Mouse (Mus musculus) kidney, postnatal 25 days (tissue): ENCODE results near the gene Otop2.

Experiments
- DNase-seq, 2 experiments: peaks; one replicate each; pipeline ENCODE4 v3.0.0; 2021; ENCODE audit warnings: mixed read lengths in 2 of 2

Gene Otop2

GRCm38 (mm10) chr11:115276780-115277603 is 30.0 kb upstream of the Otop2 start, which contains the start of gene Fdxr:
TSS of gene Fdxr (minus strand) at chr11:115277050.
- peak; percentile 99 for DNase-seq

DNA sequence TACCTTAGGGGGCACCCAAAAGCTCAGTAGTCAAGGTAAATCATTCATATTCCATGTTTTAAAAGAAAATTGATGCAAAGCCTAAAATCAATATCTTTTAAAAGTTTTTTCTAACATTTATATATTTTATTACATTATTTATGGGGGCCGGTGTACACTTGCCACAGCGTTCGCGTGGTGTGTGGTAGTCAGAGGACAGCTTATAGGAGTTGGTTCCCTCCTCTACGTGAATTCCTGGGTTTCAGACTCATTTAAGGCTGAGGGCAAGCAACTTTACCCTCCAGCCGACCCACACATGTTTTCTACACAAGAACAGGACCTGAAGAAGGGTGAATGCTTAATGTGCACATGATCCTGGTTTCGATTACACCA is 29.4 kb upstream of the Otop2 start:
- no peak for DNase-seq

DNA sequence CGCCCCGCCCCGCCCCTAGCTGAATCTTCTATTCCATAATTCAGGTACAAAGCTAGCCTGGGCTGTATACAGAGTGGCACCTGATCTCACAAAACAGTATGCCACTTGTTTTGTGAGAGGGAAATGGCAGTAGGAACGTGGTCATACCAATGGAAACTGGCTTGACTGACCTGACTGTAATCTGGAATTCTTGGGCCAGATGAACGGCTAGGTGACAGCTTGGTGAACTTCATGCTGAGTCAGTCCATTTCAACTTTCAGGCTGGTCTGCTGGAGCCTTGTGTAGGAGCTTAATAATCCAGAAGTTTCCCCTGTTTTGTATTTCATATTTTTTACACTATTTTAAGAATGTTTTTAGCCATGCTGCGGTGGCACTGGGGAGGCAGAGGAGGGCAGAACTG is 28.8 kb upstream of the Otop2 start:
- DNase-seq = no peak

DNA sequence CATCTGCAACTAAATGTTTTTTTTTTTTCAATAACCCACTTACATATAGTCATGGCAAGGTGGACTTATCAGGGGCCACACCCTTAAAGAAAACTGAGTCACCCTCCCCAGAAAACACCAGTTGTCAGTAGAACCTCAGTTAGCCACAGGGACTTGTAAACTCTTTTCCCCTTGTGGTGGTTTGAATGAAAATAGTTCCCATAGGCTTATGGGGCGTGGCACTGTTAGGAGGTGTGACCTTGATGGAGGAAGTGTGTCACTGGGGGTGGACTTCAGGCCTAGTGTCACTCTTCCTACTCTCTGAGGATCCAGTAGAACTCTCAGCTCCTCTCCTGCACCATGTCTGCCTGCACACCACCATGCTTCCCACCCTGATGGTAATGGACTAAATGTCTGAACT is 27.2 kb upstream of the Otop2 start:
- DNase-seq = no peak

DNA sequence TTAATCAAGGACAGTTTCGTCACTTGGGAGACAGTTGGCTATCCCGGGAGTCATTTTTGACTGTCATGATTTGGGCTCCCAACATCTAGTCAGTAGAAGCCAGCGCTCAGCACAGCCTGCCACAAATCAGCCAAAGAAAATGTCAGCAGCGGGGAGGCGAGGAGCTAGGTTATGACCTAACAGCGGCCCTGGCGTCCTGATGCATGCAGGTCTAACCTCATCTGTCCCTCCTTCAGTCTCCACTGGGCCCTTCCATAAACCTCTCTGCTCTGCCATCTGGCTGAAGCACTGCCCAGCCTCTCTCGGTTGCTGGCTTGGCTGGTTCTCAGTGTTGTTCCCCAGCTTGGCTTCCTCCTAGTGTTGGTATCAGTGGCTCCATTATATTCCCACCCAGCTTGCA is 24.7 kb upstream of the Otop2 start:
- DNase-seq = no peak

DNA sequence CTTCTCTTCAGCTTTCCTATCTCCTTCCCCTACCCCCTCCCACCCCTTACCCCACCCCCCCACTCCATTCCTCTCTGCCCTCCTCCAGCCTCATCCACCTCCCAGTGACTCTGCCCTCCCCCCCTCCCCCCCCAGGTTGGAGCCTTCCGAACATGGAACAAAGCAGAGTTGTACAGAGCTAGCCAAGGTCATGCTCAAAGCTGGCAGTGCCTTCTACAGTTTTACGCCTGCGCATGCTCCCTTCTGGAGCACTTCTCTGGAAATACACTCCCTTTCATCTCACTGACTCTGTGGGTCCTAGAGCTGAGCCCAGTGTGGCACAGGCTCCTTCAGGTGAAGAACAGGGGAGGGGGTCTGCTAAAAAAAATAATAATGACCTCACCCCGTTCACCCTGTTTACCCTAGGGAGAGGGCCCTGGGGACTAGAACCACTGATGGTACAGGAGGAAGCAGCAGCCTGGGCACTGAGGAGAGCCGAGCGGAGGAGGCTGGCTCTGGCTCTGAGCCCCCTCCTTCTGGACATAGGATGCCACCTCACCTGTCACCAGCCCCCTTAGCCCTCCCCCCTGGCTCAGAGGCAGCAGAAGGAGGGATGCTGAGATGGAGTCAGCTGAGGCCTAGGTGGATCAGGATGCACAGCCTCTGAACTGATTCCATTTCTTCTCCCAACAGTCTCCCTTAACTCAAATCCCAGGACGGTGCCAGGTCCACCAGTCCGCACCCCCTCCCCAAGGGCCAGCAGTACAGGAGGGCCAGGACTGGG is 24.1 kb upstream of the Otop2 start:
- no peak for DNase-seq

DNA sequence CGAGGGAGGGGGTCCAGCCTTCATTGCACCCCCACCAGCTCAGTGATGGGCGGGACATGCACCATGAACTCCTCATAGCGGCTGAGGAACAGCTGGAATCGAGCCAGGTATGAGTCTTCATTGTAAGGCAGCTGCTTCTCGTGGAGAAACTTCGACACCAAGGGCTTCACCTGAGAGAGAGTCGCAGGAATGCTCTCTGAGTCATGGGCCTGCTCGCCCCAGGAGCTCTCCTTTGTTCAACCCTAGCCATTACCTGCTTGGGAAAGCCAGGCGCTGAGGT is 23.5 kb upstream of the Otop2 start:
- no peak for DNase-seq

- no peak for DNase-seq
Observed at GRCm38 (mm10) chr11:115283891-115284620, 22.9 kb upstream of the Otop2 start.

GRCm38 (mm10) chr11:115285282-115285681 is 21.7 kb upstream of the Otop2 start:
- no peak for DNase-seq

- DNase-seq = no peak
Observed at GRCm38 (mm10) chr11:115286201-115286993, 20.6 kb upstream of the Otop2 start.

GRCm38 (mm10) chr11:115287386-115287785 is 19.6 kb upstream of the Otop2 start:
- DNase-seq = no peak

GRCm38 (mm10) chr11:115288305-115288704 is 18.7 kb upstream of the Otop2 start:
- DNase-seq = no peak

DNA sequence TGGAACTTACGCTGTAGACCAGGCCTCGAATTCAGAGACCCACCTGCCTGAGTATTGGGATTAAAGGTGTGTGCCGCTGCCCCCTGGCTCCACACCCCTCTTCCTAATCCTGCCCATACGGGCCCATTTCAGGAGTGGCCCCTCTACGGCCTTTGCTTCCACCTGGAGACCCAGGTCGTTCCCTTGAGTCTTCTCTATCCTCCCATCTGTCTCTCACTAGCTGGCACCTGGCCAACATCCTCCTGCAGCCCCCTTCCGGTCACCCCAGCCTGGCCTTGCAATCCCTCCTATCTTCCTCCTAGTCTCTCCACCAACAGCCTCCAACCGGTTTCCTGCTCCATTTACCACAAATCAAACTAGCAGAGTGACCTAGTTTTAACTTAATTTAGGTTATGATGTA is 17.1 kb upstream of the Otop2 start:
- DNase-seq = peak; percentile 41 to 49

GRCm38 (mm10) chr11:115290314-115290713 is 16.6 kb upstream of the Otop2 start:
- DNase-seq = no peak

- DNase-seq = peak; percentile 75 to 82
Observed at GRCm38 (mm10) chr11:115290919-115291318, 16.0 kb upstream of the Otop2 start.

- no peak for DNase-seq
Observed at GRCm38 (mm10) chr11:115291503-115291902, 15.5 kb upstream of the Otop2 start.

DNA sequence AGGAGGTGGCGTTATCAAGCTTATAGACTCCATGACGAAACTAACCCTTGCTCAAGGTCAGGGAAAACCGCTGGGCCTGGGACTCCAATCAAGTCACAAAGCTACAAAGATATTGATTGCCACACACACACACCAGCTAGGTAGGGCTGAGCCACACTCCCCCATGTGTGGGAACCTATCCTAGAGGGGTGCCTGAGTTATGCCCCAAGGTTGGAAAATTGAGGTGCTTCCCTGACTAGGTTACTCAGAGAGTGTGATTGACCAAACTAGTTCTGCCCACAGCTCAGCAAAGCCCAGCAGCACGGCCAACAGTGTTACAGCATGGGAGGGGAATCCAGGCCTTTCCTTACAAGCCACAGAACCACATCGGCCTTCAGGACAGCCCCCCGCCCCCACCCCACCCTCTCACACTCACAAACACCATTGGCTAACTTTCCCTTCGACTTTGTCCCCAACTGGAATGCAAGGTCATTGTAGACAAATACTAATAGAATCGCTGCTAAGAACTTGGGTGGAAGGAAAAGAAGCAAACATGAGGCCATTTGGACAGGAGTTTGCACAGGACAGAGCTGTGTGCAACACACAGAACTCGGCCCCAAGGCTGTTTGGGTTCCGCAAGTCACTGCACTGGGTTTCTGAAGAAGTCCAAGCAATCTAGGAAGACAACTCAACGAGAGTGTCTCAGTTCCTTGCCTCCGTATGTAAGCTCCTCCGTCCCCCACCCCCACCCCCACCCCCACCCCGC is 14.2 kb upstream of the Otop2 start:
- peak; percentile 34 to 72 for DNase-seq

DNA sequence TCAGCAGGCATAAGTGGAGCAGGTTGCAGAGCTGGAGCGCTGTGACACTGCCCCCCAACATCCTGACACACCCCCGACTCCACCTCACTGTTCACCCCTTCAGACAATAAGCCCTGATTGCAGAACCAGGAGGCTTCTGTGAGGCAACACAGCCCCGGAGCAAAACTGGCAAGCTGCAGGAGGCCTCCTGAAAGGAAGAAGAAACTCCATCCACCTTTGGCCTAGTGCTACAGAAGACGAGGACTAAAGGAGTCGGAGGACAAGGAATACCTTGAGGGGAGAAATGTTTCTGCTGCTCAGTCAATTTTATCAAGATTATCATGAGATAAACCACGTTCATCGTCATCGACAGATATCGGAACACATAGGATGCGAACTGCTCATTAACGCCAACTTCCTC is 11.0 kb upstream of the Otop2 start:
- no peak for DNase-seq

DNA sequence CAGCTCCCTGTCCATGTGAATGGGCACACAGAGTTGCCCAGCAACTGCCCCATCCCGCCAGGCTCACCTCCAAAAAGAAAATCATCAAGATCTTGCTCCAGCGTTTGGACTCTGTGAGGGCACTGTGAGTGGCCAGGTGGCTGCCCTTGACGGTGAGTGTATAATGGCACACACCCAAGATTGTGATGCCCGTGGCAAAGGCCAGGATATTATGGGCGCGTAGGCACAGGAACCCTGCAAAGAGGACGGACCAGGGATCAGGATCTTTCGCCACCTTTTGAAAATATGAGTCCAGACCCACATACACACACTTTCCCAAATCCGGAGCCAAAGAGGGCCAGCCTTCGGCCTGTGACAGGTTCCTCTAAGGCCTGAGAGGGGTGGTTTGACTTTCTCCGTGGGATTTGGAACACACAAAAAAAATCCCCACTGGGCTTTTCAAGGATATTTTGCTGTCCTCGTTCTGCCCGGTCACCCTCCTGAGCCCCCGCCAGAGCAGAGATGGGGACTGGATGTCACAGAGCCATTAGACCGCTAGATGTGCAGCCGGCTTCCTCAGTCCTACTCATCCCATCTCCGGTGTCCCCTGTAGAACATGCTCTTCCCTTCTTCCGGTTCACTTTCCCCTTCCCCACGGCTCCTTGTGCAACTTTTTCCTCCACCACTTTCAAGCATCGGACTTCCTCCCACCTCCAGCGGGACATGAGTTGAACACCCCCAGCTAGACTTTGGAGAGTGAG is 10.3 kb upstream of the Otop2 start:
- peak; percentile 39 to 65 for DNase-seq

DNA sequence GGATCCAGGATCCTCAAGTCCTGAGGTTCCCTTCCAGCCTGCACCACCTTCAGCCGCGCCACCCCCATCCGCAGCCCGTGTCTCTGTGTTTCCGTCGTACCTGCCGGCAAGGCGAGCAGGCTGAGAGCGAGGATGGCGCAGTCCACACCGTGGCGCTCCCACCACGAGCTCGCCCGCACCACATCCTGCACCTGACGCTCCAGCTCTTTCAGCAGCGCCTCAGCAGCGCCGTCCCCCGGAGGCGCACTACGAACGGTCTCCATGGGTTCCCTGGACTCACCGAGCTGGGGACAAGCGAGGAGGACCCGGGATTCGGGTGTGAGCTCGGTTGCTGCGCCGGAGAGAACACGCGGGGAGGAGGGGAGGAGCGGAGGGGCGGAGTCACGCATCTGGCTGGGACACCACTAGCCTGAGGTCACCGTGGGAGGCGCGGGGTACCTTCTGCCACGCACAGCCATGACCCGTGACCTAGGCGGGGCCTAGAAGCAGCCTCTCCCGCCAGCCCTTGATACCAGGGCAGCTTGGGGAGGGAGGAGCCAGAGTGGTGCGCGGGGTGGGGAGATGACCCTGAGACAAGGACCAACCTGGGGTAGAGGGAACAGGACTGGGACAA is 9.6 kb upstream of the Otop2 start, which contains the start of gene Fads6:
Fads6 (minus strand) TSS at position 450 of the 613 bp plus-strand sequence.
- DNase-seq = peak; percentile 73 to 88

GRCm38 (mm10) chr11:115298160-115298559 is 8.8 kb upstream of the Otop2 start:
- DNase-seq = no peak
